Mouse (Mus musculus) midbrain, embryonic 16.5 days (tissue): ENCODE results near the gene Gm14851. TPM values are rescaled to one million over a fixed set of nuclear protein-coding genes. Genes with fewer than 3 reads are reported as not detected.
"Not testable (repeated sequence)": the region's sequence is repeated elsewhere in the genome, so short reads cannot be mapped to it uniquely, and the experiment has no call there.

Source experiments
- ATAC-seq: fragments of 200-750 bp; cut with Nextera tagmentation; 2 replicates; pipeline ENCODE4 v1.8.0; 2017; ENCODE audit warnings: moderate TSS enrichment
- H3K27ac ChIP-seq: fragments of 300-500 bp; sonication (generic); 2 replicates; pipeline ENCODE4 v1.5.1; 2014; ENCODE audit warnings: mild to moderate bottlenecking, low read length, mixed read lengths
- H3K27me3 ChIP-seq: fragments of 300-500 bp; sonication (generic); 2 replicates; pipeline ENCODE4 v1.6.1; 2014; ENCODE audit warnings: low read depth, low read length, mixed read lengths; ENCODE audit not compliant: control insufficient read depth, insufficient read depth
- H3K36me3 ChIP-seq: fragments of 300-500 bp; sonication (generic); 2 replicates; pipeline ENCODE4 v1.6.1; 2014; ENCODE audit warnings: mild to moderate bottlenecking, low read length, moderate library complexity, mixed read lengths; ENCODE audit not compliant: control insufficient read depth, insufficient read depth
- H3K4me1 ChIP-seq: fragments of 300-500 bp; sonication (generic); 2 replicates; pipeline ENCODE4 v1.6.1; 2014; ENCODE audit warnings: mild to moderate bottlenecking, low read length, mixed read lengths; ENCODE audit not compliant: control insufficient read depth, insufficient read depth
- H3K4me2 ChIP-seq: fragments of 300-500 bp; sonication (generic); 2 replicates; pipeline ENCODE4 v1.6.1; 2014; ENCODE audit warnings: mild to moderate bottlenecking, low read length, mixed read lengths
- H3K4me3 ChIP-seq: fragments of 300-500 bp; sonication (generic); 2 replicates; pipeline ENCODE4 v1.5.1; 2014; ENCODE audit warnings: low read depth, mild to moderate bottlenecking, low read length, moderate library complexity, mixed read lengths
- H3K9ac ChIP-seq: fragments of 300-500 bp; sonication (generic); 2 replicates; pipeline ENCODE4 v1.6.1; 2014; ENCODE audit warnings: low read depth, low read length, mixed read lengths
- H3K9me3 ChIP-seq: fragments of 300-500 bp; sonication (generic); replicated peaks from 2 replicates; pipeline ENCODE4 v1.6.1; 2014; ENCODE audit warnings: mild to moderate bottlenecking, low read length, mixed read lengths; ENCODE audit not compliant: control insufficient read depth, poor library complexity, severe bottlenecking
- WGBS: fragments of 180-500 bp; shearing (Covaris S2); extraction: QIAGEN DNeasy Blood & Tissue Kit; methylation state at CpG from one replicate; pipeline ENCODE4 v1.1.7; 2014; 5-methylcytosine and 5-hydroxymethylcytosine counted together
- polyA plus RNA-seq: library from polyadenylated mRNA; unstranded; fragments of >200 nt; fragmentation: Nextera tagmentation; extraction: Ambion mirVana; gene quantifications from 2 replicates; pipeline ENCODE4 v1.2.1, GENCODE M21; 2015

Gene Gm14851
- not detected in 2 replicates for polyA plus RNA-seq

GRCm38 (mm10) chr8:21095950-21096349 is at the start of gene Gm14851:
Gm14851 (minus strand) TSS chr8:21096050.
- no CpG with 5 or more reads among the region's 2 CpGs for WGBS
- not testable (repeated sequence) for ATAC-seq, H3K4me1 ChIP-seq, H3K9ac ChIP-seq, H3K4me2 ChIP-seq, H3K27me3 ChIP-seq, H3K4me3 ChIP-seq, H3K27ac ChIP-seq, H3K36me3 ChIP-seq, H3K9me3 ChIP-seq

GRCm38 (mm10) chr8:21134342-21134741 is 38.5 kb upstream of the Gm14851 start, which contains the start of gene Defa30:
Defa30 (plus strand) TSS chr8:21134642.
- WGBS = 52% methylated on average over 3 of the region's 3 CpGs
- H3K9me3 ChIP-seq, H3K4me3 ChIP-seq, H3K4me2 ChIP-seq, H3K9ac ChIP-seq, H3K36me3 ChIP-seq, H3K27me3 ChIP-seq, H3K27ac ChIP-seq, H3K4me1 ChIP-seq, ATAC-seq: not testable (repeated sequence)

DNA sequence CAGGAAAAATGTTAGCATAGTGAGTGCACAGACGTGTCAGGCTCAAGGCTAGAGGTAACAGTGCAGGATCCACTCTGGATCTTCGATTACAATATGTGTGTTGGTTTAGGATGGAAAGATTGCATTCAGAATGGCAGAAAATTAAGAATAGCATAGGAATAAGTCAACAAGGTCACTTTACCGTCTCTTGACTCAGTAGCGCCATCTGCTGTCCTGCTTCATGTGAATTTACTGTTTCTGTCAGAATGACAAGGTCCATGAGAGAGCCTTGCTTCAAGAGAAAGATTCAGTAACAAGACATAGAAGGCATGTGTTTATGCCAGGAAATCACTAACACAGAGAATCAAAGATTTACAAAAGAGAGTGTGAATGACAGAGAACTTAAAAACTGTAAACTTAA is 2.7 kb downstream of the Gm14851 start:
- Histone ChIP-seq H3K27ac (no peak overlapping the region), H3K4me1 (no peaks in the 10 kb centered on the region), H3K4me2 (no peak overlapping the region), H3K36me3 (no peaks in the 10 kb centered on the region), H3K9me3 (0 out of 2 replicates have a peak, but pooled peaks cover 3% of the 10 kb centered on the region), H3K27me3 (no peaks in the 10 kb centered on the region), H3K9ac (no peak overlapping the region), H3K4me3 (no peak overlapping the region)
- no peak for ATAC-seq
- 44% methylated on average over 4 of the region's 4 CpGs for WGBS

GRCm38 (mm10) chr8:21084142-21084541 is 11.7 kb downstream of the Gm14851 start, which contains the start of gene Defa25:
Defa25 (plus strand) TSS chr8:21084442.
- H3K36me3 ChIP-seq, ATAC-seq, H3K27me3 ChIP-seq, H3K9ac ChIP-seq, H3K9me3 ChIP-seq, H3K4me3 ChIP-seq, H3K27ac ChIP-seq, H3K4me1 ChIP-seq, H3K4me2 ChIP-seq: not testable (repeated sequence)

- not testable (repeated sequence) for H3K4me1 ChIP-seq, H3K4me2 ChIP-seq, ATAC-seq, H3K36me3 ChIP-seq, H3K9me3 ChIP-seq, H3K27me3 ChIP-seq, H3K27ac ChIP-seq, H3K4me3 ChIP-seq, H3K9ac ChIP-seq
- WGBS = 76% methylated on average over 1 of the region's 1 CpGs
Measured at GRCm38 (mm10) chr8:21064738-21065137, 31.1 kb downstream of the Gm14851 start, which contains the start of gene Defa35. Defa35 (plus strand) TSS chr8:21065038.

DNA sequence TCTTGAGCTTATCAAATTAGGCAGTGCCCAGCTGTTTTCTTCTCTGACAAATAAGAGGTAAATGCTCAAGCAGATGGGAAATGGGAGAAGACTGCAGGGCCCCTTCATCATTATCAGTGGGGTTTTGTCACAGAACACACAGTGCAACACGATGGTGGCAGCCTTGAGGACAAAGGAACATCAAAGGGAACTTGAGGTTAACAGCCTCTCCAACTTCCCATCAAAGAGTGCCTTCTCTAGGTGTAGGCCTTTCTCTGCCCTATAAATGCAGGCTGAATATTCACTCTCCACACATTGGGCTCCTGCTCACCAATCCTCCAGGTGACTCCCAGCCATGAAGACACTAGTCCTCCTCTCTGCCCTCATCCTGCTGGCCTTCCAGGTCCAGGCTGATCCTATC is 41.1 kb downstream of the Gm14851 start, which contains the start of gene Defa23:
Gene Defa23, plus strand, starts transcription at position 301 of the 400 bp plus-strand sequence.
- H3K9me3 ChIP-seq, H3K4me2 ChIP-seq, H3K36me3 ChIP-seq, H3K9ac ChIP-seq, H3K27me3 ChIP-seq, H3K27ac ChIP-seq, H3K4me3 ChIP-seq, ATAC-seq, H3K4me1 ChIP-seq: not testable (repeated sequence)
- WGBS = no CpG with 5 or more reads among the region's 1 CpGs

Other genes with a start within 250 kb of the Gm14851 start
- gene Defb33, start 203.4 kb downstream of the Gm14851 start, polyA plus RNA-seq = not detected in 2 replicates
- not detected in 2 replicates for gene Gm15056, start 193.4 kb downstream of the Gm14851 start, polyA plus RNA-seq
- not detected in 2 replicates for gene Gm6040, start 174.0 kb downstream of the Gm14851 start, polyA plus RNA-seq
- not detected in 2 replicates for gene AY761185, start 151.3 kb downstream of the Gm14851 start, polyA plus RNA-seq
- gene Defa21, start 70.5 kb downstream of the Gm14851 start, polyA plus RNA-seq = not detected in 2 replicates
- not detected in 2 replicates for gene Defa23, start 41.0 kb downstream of the Gm14851 start, polyA plus RNA-seq
- not detected in 2 replicates for gene Defa35, start 31.0 kb downstream of the Gm14851 start, polyA plus RNA-seq
- gene Defa25, start 11.6 kb downstream of the Gm14851 start, polyA plus RNA-seq = not detected in 2 replicates
- gene Defa30, start 38.6 kb upstream of the Gm14851 start, polyA plus RNA-seq = not detected in 2 replicates
- gene Defa22, start 66.2 kb upstream of the Gm14851 start, polyA plus RNA-seq = not detected in 2 replicates
- not detected in 2 replicates for gene Defa31, start 95.6 kb upstream of the Gm14851 start, polyA plus RNA-seq
- gene Gm15293, start 105.5 kb upstream of the Gm14851 start, polyA plus RNA-seq = not detected in 2 replicates
- not detected in 2 replicates for gene Gm15292, start 153.7 kb upstream of the Gm14851 start, polyA plus RNA-seq
- gene Defa27, start 219.5 kb upstream of the Gm14851 start, polyA plus RNA-seq = not detected in 2 replicates
- not detected in 2 replicates for gene Defa29, start 231.0 kb upstream of the Gm14851 start, polyA plus RNA-seq